Mouse (Mus musculus): ENCODE results near the gene Irs2. TPM values are rescaled to one million over a fixed set of nuclear protein-coding genes. Genes with fewer than 3 reads are reported as not detected.

Irs2 gene
- polyA plus RNA-seq, 1 experiment from 2014 or later: 4.6 TPM

GRCm38 (mm10) chr8:11011787-11012485 is 3.7 kb upstream of the Irs2 start:
- H3K9ac ChIP-seq (ENCODE audit: low read depth, low read length): no peak overlapping the region
- H3K4me2 ChIP-seq (ENCODE audit: low read length): no peak overlapping the region
- H3K9me3 ChIP-seq (ENCODE audit: control insufficient read depth, low read length): no peaks in the 10 kb centered on the region
- H3K27ac ChIP-seq (ENCODE audit: low read depth, low read length): no peak overlapping the region
- H3K27me3 ChIP-seq (replicated peaks; ENCODE audit: control insufficient read depth, insufficient read depth, low read length): no peaks in the 10 kb centered on the region
- ATAC-seq: no peak
- H3K4me1 ChIP-seq (ENCODE audit: control insufficient read depth, insufficient read depth, low read depth, low read length): peaks cover 5% of the 10 kb centered on the region
- no peak overlapping the region for H3K4me3 ChIP-seq (ENCODE audit: low read length)
- 84% methylated on average over 3 of the region's 3 CpGs for WGBS
- H3K36me3 ChIP-seq (ENCODE audit: control insufficient read depth, insufficient read depth, low read length): no peaks in the 10 kb centered on the region

- no peak overlapping the region for H3K4me3 ChIP-seq (ENCODE audit: low read length)
- H3K4me1 ChIP-seq (ENCODE audit: control insufficient read depth, insufficient read depth, low read depth, low read length): peaks cover 13% of the 10 kb centered on the region
- no peak overlapping the region for H3K27ac ChIP-seq (ENCODE audit: low read depth, low read length)
- H3K36me3 ChIP-seq (ENCODE audit: control insufficient read depth, insufficient read depth, low read length): no peaks in the 10 kb centered on the region
- H3K4me2 ChIP-seq (ENCODE audit: low read length): no peak overlapping the region
- ATAC-seq: no peak
- H3K9me3 ChIP-seq (ENCODE audit: control insufficient read depth, low read length): no peaks in the 10 kb centered on the region
- no peak overlapping the region for H3K9ac ChIP-seq (ENCODE audit: low read depth, low read length)
- 12% methylated on average over 11 of the region's 11 CpGs for WGBS
- H3K27me3 ChIP-seq (replicated peaks; ENCODE audit: control insufficient read depth, insufficient read depth, low read length): no peaks in the 10 kb centered on the region
Observed at GRCm38 (mm10) chr8:11010913-11011605, 2.8 kb upstream of the Irs2 start.

- WGBS: 45% methylated on average over 11 of the region's 11 CpGs
- no peak overlapping the region for H3K9ac ChIP-seq (ENCODE audit: low read depth, low read length)
- H3K4me3 ChIP-seq (ENCODE audit: low read length): no peak overlapping the region
Observed at GRCm38 (mm10) chr8:11010398-11010797, 2.1 kb upstream of the Irs2 start.

GRCm38 (mm10) chr8:11009431-11010071 is 1.3 kb upstream of the Irs2 start:
- H3K9ac ChIP-seq (ENCODE audit: low read depth, low read length): peak overlapping the region; percentile 94

More at GRCm38 (mm10) chr8:11010398-11010797, 2.1 kb upstream of the Irs2 start:
- ATAC-seq: no peak
- Histone ChIP-seq H3K4me1 (ENCODE audit: control insufficient read depth, insufficient read depth, low read depth, low read length) (peaks cover 20% of the 10 kb centered on the region), H3K27me3 (replicated peaks; ENCODE audit: control insufficient read depth, insufficient read depth, low read length) (no peaks in the 10 kb centered on the region), H3K36me3 (ENCODE audit: control insufficient read depth, insufficient read depth, low read length) (no peaks in the 10 kb centered on the region), H3K27ac (ENCODE audit: low read depth, low read length) (no peak overlapping the region), H3K4me2 (ENCODE audit: low read length) (no peak overlapping the region; the same call in 1 of the 2 replicates), H3K9me3 (ENCODE audit: control insufficient read depth, low read length) (no peaks in the 10 kb centered on the region)

GRCm38 (mm10) chr8:11008842-11009420 is 673 bp upstream of the Irs2 start:
- peak; percentile 94 for ATAC-seq

More at GRCm38 (mm10) chr8:11009431-11010071, 1.3 kb upstream of the Irs2 start:
- peak overlapping the region; percentile 56 for H3K4me2 ChIP-seq (ENCODE audit: low read length)
- peak overlapping the region; percentile 83 for H3K4me3 ChIP-seq (ENCODE audit: low read length)
- H3K27ac ChIP-seq (ENCODE audit: low read depth, low read length): peak overlapping the region; percentile 99
- peaks cover 28% of the 10 kb centered on the region for H3K4me1 ChIP-seq (ENCODE audit: control insufficient read depth, insufficient read depth, low read depth, low read length)
- no peaks in the 10 kb centered on the region for H3K9me3 ChIP-seq (ENCODE audit: control insufficient read depth, low read length)
- no peaks in the 10 kb centered on the region for H3K27me3 ChIP-seq (replicated peaks; ENCODE audit: control insufficient read depth, insufficient read depth, low read length)
- H3K36me3 ChIP-seq (ENCODE audit: control insufficient read depth, insufficient read depth, low read length): no peaks in the 10 kb centered on the region
- ATAC-seq: peak; percentile 65
- under 1% methylated on average over 61 of the region's 62 CpGs for WGBS

GRCm38 (mm10) chr8:11007581-11008378 is 478 bp downstream of the Irs2 start:
- peak overlapping the region; percentile 90 for H3K4me2 ChIP-seq (ENCODE audit: low read length)
- H3K4me3 ChIP-seq (ENCODE audit: low read length): peak overlapping the region; percentile 83
- no peaks in the 10 kb centered on the region for H3K36me3 ChIP-seq (ENCODE audit: control insufficient read depth, insufficient read depth, low read length)
- H3K9me3 ChIP-seq (ENCODE audit: control insufficient read depth, low read length): no peaks in the 10 kb centered on the region
- H3K27ac ChIP-seq (ENCODE audit: low read depth, low read length): peak overlapping the region; percentile 95
- peaks cover 41% of the 10 kb centered on the region for H3K4me1 ChIP-seq (ENCODE audit: control insufficient read depth, insufficient read depth, low read depth, low read length)
- H3K27me3 ChIP-seq (replicated peaks; ENCODE audit: control insufficient read depth, insufficient read depth, low read length): no peaks in the 10 kb centered on the region
- no peak for ATAC-seq
- peak overlapping the region; percentile 92 for H3K9ac ChIP-seq (ENCODE audit: low read depth, low read length)
- under 1% methylated on average over 87 of the region's 88 CpGs for WGBS

More at GRCm38 (mm10) chr8:11008842-11009420, 673 bp upstream of the Irs2 start:
- no peaks in the 10 kb centered on the region for H3K27me3 ChIP-seq (replicated peaks; ENCODE audit: control insufficient read depth, insufficient read depth, low read length)
- under 1% methylated on average over 45 of the region's 73 CpGs for WGBS
- no peaks in the 10 kb centered on the region for H3K36me3 ChIP-seq (ENCODE audit: control insufficient read depth, insufficient read depth, low read length)
- H3K9me3 ChIP-seq (ENCODE audit: control insufficient read depth, low read length): no peaks in the 10 kb centered on the region
- H3K4me1 ChIP-seq (ENCODE audit: control insufficient read depth, insufficient read depth, low read depth, low read length): peaks cover 35% of the 10 kb centered on the region
- peak overlapping the region; percentile 83 for H3K4me3 ChIP-seq (ENCODE audit: low read length)
- peak overlapping the region; percentile 99 for H3K27ac ChIP-seq (ENCODE audit: low read depth, low read length)
- H3K4me2 ChIP-seq (ENCODE audit: low read length): peak overlapping the region; percentile 90
- peak overlapping the region; percentile 94 for H3K9ac ChIP-seq (ENCODE audit: low read depth, low read length)

GRCm38 (mm10) chr8:11007001-11007580 is 1.2 kb downstream of the Irs2 start:
- Histone ChIP-seq H3K4me3 (ENCODE audit: low read length) (peak overlapping the region; percentile 83), H3K9me3 (ENCODE audit: control insufficient read depth, low read length) (no peaks in the 10 kb centered on the region), H3K4me1 (ENCODE audit: control insufficient read depth, insufficient read depth, low read depth, low read length) (peaks cover 47% of the 10 kb centered on the region), H3K36me3 (ENCODE audit: control insufficient read depth, insufficient read depth, low read length) (no peaks in the 10 kb centered on the region), H3K27me3 (replicated peaks; ENCODE audit: control insufficient read depth, insufficient read depth, low read length) (no peaks in the 10 kb centered on the region), H3K27ac (ENCODE audit: low read depth, low read length) (peak overlapping the region; percentile 95), H3K9ac (ENCODE audit: low read depth, low read length) (peak overlapping the region; percentile 92), H3K4me2 (ENCODE audit: low read length) (peak overlapping the region; percentile 90)
- 0% methylated on average over 49 of the region's 56 CpGs for WGBS
- ATAC-seq: peak; percentile 55

- no peak for ATAC-seq
Observed at GRCm38 (mm10) chr8:11006276-11006630, 2.0 kb downstream of the Irs2 start.

More at GRCm38 (mm10) chr8:11006276-11006630, 2.0 kb downstream of the Irs2 start:
- H3K27ac ChIP-seq (ENCODE audit: low read depth, low read length): no peak overlapping the region; the same call in 1 of the 2 replicates
- H3K36me3 ChIP-seq (ENCODE audit: control insufficient read depth, insufficient read depth, low read length): no peaks in the 10 kb centered on the region
- H3K4me2 ChIP-seq (ENCODE audit: low read length): peak overlapping the region; percentile 90
- WGBS: 82% methylated on average over 9 of the region's 9 CpGs
- H3K27me3 ChIP-seq (replicated peaks; ENCODE audit: control insufficient read depth, insufficient read depth, low read length): no peaks in the 10 kb centered on the region
- peaks cover 56% of the 10 kb centered on the region for H3K4me1 ChIP-seq (ENCODE audit: control insufficient read depth, insufficient read depth, low read depth, low read length)
- H3K9me3 ChIP-seq (ENCODE audit: control insufficient read depth, low read length): no peaks in the 10 kb centered on the region
- H3K9ac ChIP-seq (ENCODE audit: low read depth, low read length): peak overlapping the region; percentile 92
- peak overlapping the region; percentile 83 for H3K4me3 ChIP-seq (ENCODE audit: low read length)
